23 mouse cellular contexts compared by ENCODE assay signal in the genomic region with DNA sequence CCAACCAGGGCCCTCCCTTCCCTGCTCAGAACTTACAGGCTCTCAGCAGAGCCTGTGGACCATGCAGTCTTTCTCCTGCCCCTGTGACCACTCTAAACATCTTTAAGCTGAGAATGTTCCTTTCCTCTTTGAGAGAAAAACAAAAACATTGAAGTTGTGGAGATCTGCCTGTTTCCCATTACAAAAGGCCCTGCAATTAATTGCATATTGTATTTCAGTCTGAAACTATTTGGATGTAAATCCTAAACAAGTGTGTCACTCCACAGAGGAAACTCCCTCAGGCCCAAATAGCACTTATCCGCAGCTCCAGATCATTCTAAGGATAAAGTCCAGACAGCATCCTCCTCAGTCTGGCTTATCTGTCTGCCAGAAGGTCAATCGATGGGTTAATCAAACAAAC. TPM values are rescaled to one million over a fixed set of nuclear protein-coding genes. Genes with fewer than 3 reads are reported as not detected.
DNase-seq lines count a peak whose midpoint lies in the region; ATAC-seq and TF ChIP-seq lines count a peak whose summit lies in the region.
"Had no signal": no experiment of that assay in that cellular context is flagged by ENCODE, and none has a peak within 500 bp of the region (broad histone marks: within the 10 kb centered on the region; RNA-seq: fewer than 3 reads in every experiment).

No protein-coding gene starts in this region.

- H3K27me3 ChIP-seq in forebrain, embryonic 11.5 days (ENCODE audit: control insufficient read depth, insufficient read depth, low read length), result no peaks in the 10 kb centered on the region
- no peaks in the 10 kb centered on the region for H3K27me3 ChIP-seq in forebrain, embryonic 16.5 days (replicated peaks; ENCODE audit: control insufficient read depth, insufficient read depth, low read length)
- no peaks in the 10 kb centered on the region for H3K27me3 ChIP-seq in liver, adult 2 months (ENCODE audit: control insufficient read depth, insufficient read depth, low read length)
- no peaks in the 10 kb centered on the region for H3K27me3 ChIP-seq in embryonic facial prominence, embryonic 13.5 days
- H3K27me3 ChIP-seq: forebrain, embryonic 15.5 days; heart, embryonic 12.5 days; hindbrain, embryonic 12.5 days had no signal

- H3K79me2 ChIP-seq in liver, adult 2 months (ENCODE audit: control insufficient read depth, insufficient read depth, low read length), result no peaks in the 10 kb centered on the region

- no peaks in the 10 kb centered on the region for H3K4me1 ChIP-seq in forebrain, embryonic 11.5 days (replicated peaks; ENCODE audit: control insufficient read depth, insufficient read depth, low read length)
- peaks cover 6% of the 10 kb centered on the region for H3K4me1 ChIP-seq in forebrain, embryonic 16.5 days (replicated peaks; ENCODE audit: control insufficient read depth, insufficient read depth, low read length)
- H3K4me1 ChIP-seq in liver, adult 2 months (ENCODE audit: control insufficient read depth, insufficient read depth, low read length), result no peaks in the 10 kb centered on the region
- H3K4me1 ChIP-seq in embryonic facial prominence, embryonic 13.5 days, result peaks cover 25% of the 10 kb centered on the region
- H3K4me1 ChIP-seq: forebrain, embryonic 15.5 days had no signal

- DNase-seq in forebrain, embryonic 11.5 days (ENCODE audit: low spot score), result peak; percentile 43
- peak; percentile 16 for DNase-seq in liver, adult 2 months (ENCODE audit: extremely low read depth, low read depth, low spot score)
- no peak for DNase-seq in liver
- DNase-seq in left cerebral cortex, adult 18-20 months (ENCODE audit: low spot score in 2 of 2), result no peak
- DNase-seq in cerebellum, postnatal 25 days, result no peak
- DNase-seq: adrenal gland, adult 2 months; adrenal gland, postnatal 25 days; cerebellum, adult 18-20 months; cerebellum, adult 9-11 months; gastrocnemius, postnatal 10 days; heart, adult 2 months; heart, postnatal 36 days had no signal

- WGBS in forebrain, embryonic 11.5 days, result 74% methylated on average over 2 of the region's 2 CpGs
- 83% methylated on average over 2 of the region's 2 CpGs for WGBS in forebrain, embryonic 16.5 days
- 37% methylated on average over 2 of the region's 2 CpGs for WGBS in liver, adult 2 months
- WGBS in embryonic facial prominence, embryonic 13.5 days, result 35% methylated on average over 2 of the region's 2 CpGs

- no peak for ATAC-seq in forebrain, embryonic 11.5 days (replicated peaks; ENCODE audit: low FRiP score)
- ATAC-seq in forebrain, embryonic 16.5 days, result no peak
- ATAC-seq in embryonic facial prominence, embryonic 13.5 days (ENCODE audit: insufficient number of reproducible peaks, insufficient read depth, low FRiP score, low TSS enrichment, low read depth), result no peak
- ATAC-seq: forebrain, embryonic 15.5 days; hindbrain, embryonic 16.5 days; inflammation-experienced regulatory T-cells, adult 6 months; intestine, postnatal 0 days had no signal

- H3K9ac ChIP-seq in forebrain, embryonic 11.5 days (ENCODE audit: low read length), result no peak overlapping the region
- no peak overlapping the region for H3K9ac ChIP-seq in forebrain, embryonic 16.5 days (replicated peaks; ENCODE audit: low read depth, low read length)
- no peak overlapping the region for H3K9ac ChIP-seq in liver, adult 2 months (ENCODE audit: low read depth, low read length)
- H3K9ac ChIP-seq in embryonic facial prominence, embryonic 13.5 days, result no peak overlapping the region
- H3K9ac ChIP-seq: forebrain, embryonic 15.5 days; heart, embryonic 12.5 days; hindbrain, embryonic 12.5 days had no signal

- TF ChIP-seq CTCF in liver, adult 2 months (IDR thresholded peaks at IDR 0.05; ENCODE audit: low read depth, low read length), result no peak

- H3K36me3 ChIP-seq in forebrain, embryonic 11.5 days (ENCODE audit: control insufficient read depth, insufficient read depth, low read length), result peaks cover 4% of the 10 kb centered on the region; the same call in 1 of the 2 replicates
- peaks cover 6% of the 10 kb centered on the region for H3K36me3 ChIP-seq in forebrain, embryonic 16.5 days (ENCODE audit: control insufficient read depth, insufficient read depth)
- no peaks in the 10 kb centered on the region for H3K36me3 ChIP-seq in liver, adult 2 months (ENCODE audit: control insufficient read depth, insufficient read depth, low read length)
- H3K36me3 ChIP-seq in embryonic facial prominence, embryonic 13.5 days, result peaks cover 23% of the 10 kb centered on the region
- H3K36me3 ChIP-seq: G1E had no signal

- H3K27ac ChIP-seq in forebrain, embryonic 11.5 days (ENCODE audit: low read depth, low read length), result no peak overlapping the region
- no peak overlapping the region for H3K27ac ChIP-seq in forebrain, embryonic 16.5 days (ENCODE audit: low read length)
- H3K27ac ChIP-seq in liver, adult 2 months (replicated peaks; ENCODE audit: insufficient read depth, low read depth, low read length), result no peak overlapping the region
- H3K27ac ChIP-seq in embryonic facial prominence, embryonic 13.5 days, result peak overlapping the region; percentile 73
- H3K27ac ChIP-seq: forebrain, embryonic 10.5 days; forebrain, embryonic 15.5 days; heart, adult 2 months; hindbrain, embryonic 12.5 days had no signal

- H3K4me3 ChIP-seq in forebrain, embryonic 11.5 days (ENCODE audit: low read depth, low read length), result no peak overlapping the region
- no peak overlapping the region for H3K4me3 ChIP-seq in forebrain, embryonic 16.5 days (replicated peaks; ENCODE audit: low read length)
- H3K4me3 ChIP-seq in liver, adult 2 months (ENCODE audit: insufficient read depth, low read depth, low read length), result no peak overlapping the region
- no peak overlapping the region for H3K4me3 ChIP-seq in embryonic facial prominence, embryonic 13.5 days
- H3K4me3 ChIP-seq: erythroblast, embryonic 14.5 days; forebrain, embryonic 10.5 days; forebrain, embryonic 15.5 days; heart, adult 2 months; heart, embryonic 12.5 days; hindbrain, embryonic 12.5 days had no signal

- no peak overlapping the region for H3K4me2 ChIP-seq in forebrain, embryonic 11.5 days (ENCODE audit: low read depth, low read length, severe bottlenecking)
- no peak overlapping the region for H3K4me2 ChIP-seq in forebrain, embryonic 16.5 days (ENCODE audit: low read length)
- no peak overlapping the region for H3K4me2 ChIP-seq in embryonic facial prominence, embryonic 13.5 days
- H3K4me2 ChIP-seq: forebrain, embryonic 15.5 days; heart, embryonic 12.5 days; hindbrain, embryonic 12.5 days had no signal

- no peak for TF ChIP-seq POLR2A in liver, adult 2 months (IDR thresholded peaks at IDR 0.05; ENCODE audit: extremely low read depth, insufficient read depth, low read length)

- no peaks in the 10 kb centered on the region for H3K9me3 ChIP-seq in forebrain, embryonic 11.5 days (ENCODE audit: control insufficient read depth, low read length)
- no peaks in the 10 kb centered on the region for H3K9me3 ChIP-seq in forebrain, embryonic 16.5 days (ENCODE audit: control insufficient read depth, low read length)
- no peaks in the 10 kb centered on the region for H3K9me3 ChIP-seq in embryonic facial prominence, embryonic 13.5 days
- H3K9me3 ChIP-seq: forebrain, embryonic 10.5 days; forebrain, embryonic 15.5 days; G1E; heart, embryonic 12.5 days; hindbrain, embryonic 12.5 days had no signal

RNA-seq across cellular contexts. Expression of a gene that starts 16.9 kb away (rescaled TPM):
- 0.40 and 0.69 TPM in 2 replicates for polyA plus RNA-seq in forebrain, embryonic 11.5 days (2014; fragmentation: Nextera tagmentation; extraction: Ambion mirVana)
- 0.29 and 0.70 TPM in 2 replicates for polyA plus RNA-seq in forebrain, embryonic 16.5 days (2015; fragmentation: Nextera tagmentation; extraction: Ambion mirVana)
- 0.37 and 0.40 TPM in 2 replicates for total RNA-seq in liver, adult 2 months (2014; rRNA removed)
- polyA plus RNA-seq in liver, adult 2 months (2012; rRNA removed), result 0.44 and 1.1 TPM in 2 replicates
- 0.92 and 1.8 TPM in 2 replicates for polyA plus RNA-seq in embryonic facial prominence, embryonic 13.5 days (2015; fragmentation: Nextera tagmentation; extraction: Ambion mirVana)
- total RNA-seq in left cerebral cortex, adult 18-20 months (2021), result 1 to 10 TPM; 2.3 to 2.8 TPM
- total RNA-seq: G1E had no signal

RNA-seq across cellular contexts. Expression of a gene that starts 31.2 kb away (rescaled TPM):
- 345 and 350 TPM in 2 replicates for polyA plus RNA-seq in forebrain, embryonic 11.5 days (2014; fragmentation: Nextera tagmentation; extraction: Ambion mirVana)
- 268 and 301 TPM in 2 replicates for polyA plus RNA-seq in forebrain, embryonic 16.5 days (2015; fragmentation: Nextera tagmentation; extraction: Ambion mirVana)
- total RNA-seq in liver, adult 2 months (2014; rRNA removed), result 9.0 and 10.1 TPM in 2 replicates
- polyA plus RNA-seq in liver, adult 2 months (2012; rRNA removed), result 6.5 and 6.6 TPM in 2 replicates
- 288 and 307 TPM in 2 replicates for polyA plus RNA-seq in embryonic facial prominence, embryonic 13.5 days (2015; fragmentation: Nextera tagmentation; extraction: Ambion mirVana)
- total RNA-seq in left cerebral cortex, adult 18-20 months (2021), result 100 to 1,000 TPM in 1 of 2 experiments, 10 to 100 TPM in 1; 99.8 to 108 TPM

Comparison
In these comparisons a context has a peak if more than half of its experiments do, and no peak if none do; other contexts are left out.
1. DNase-seq: peak in forebrain, embryonic 11.5 days (single experiment) and liver, adult 2 months (single experiment); none in liver (single experiment), left cerebral cortex, adult 18-20 months (0 of 2) and cerebellum, postnatal 25 days (0 of 2).
2. RNA of a gene that starts 31.2 kb away (polyA plus RNA-seq): 345 to 350 TPM in forebrain, embryonic 11.5 days, 288 to 307 TPM in embryonic facial prominence, embryonic 13.5 days and 268 to 301 TPM in forebrain, embryonic 16.5 days; 6.5 to 6.6 TPM in liver, adult 2 months; every median in the first group is over 10 times any median in the second.